Mouse (Mus musculus) E14TG2a.4 (cell line): Measurements from ENCODE around the gene Atg2b.

ENCODE experiments used
- CTCF ChIP-seq: conservative IDR thresholded peaks from 2 replicates; pipeline ENCODE4 v1.5.1; 2014; ENCODE audit warnings: low read length
- NANOG ChIP-seq: IDR thresholded peaks from 2 replicates; pipeline ENCODE4 v1.6.1; 2014; ENCODE audit warnings: borderline replicate concordance, low read length, mixed read lengths
- POU5F1 ChIP-seq: IDR thresholded peaks from 2 replicates; pipeline ENCODE4 v1.6.1; 2014; ENCODE audit warnings: low read length, borderline replicate concordance

GRCm38 (mm10) chr12:105602581-105603210, 82.3 kb downstream of the Atg2b start, which contains the start of gene Bdkrb1:
- TF ChIP-seq CTCF (no peak), POU5F1 (no peak), NANOG (no peak)
